Mouse (Mus musculus) ovary, adult 18-20 months (tissue): ENCODE measurements around the gene Mab21l2.

ENCODE experiments used
- DNase-seq: peaks from one replicate; pipeline ENCODE4 v3.0.0; 2022; ENCODE audit warnings: low spot score, mixed read lengths

Gene Mab21l2

DNA sequence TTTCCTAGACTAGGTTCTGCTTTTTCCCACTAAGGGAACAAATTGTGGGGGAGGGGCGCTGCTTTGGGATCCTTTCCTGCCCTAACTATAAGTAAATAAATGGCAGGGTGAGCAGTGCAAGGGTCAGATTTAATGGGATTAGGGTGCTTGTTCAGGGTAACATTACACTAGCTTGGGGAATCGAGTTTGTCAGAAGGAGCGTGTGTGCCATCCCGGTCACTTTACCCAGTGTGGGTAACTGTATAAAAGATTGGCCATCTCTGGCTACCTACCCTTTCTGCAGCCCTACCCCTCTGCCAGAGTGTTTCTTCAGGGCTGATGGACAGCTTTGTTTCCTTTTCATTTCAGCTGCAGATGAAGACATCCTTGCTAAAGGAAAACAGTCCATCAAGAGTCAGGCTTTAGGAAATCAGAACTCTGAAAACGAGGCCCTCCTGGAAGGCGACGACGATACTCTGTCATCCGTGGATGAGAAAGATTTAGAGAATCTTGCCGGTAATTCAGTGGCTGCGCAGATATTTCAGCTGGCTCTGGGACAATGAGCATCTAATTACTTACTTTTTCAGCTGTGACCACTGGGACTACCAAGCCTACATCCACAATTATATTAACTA is 8.8 kb downstream of the Mab21l2 start:
- no peak for DNase-seq

DNA sequence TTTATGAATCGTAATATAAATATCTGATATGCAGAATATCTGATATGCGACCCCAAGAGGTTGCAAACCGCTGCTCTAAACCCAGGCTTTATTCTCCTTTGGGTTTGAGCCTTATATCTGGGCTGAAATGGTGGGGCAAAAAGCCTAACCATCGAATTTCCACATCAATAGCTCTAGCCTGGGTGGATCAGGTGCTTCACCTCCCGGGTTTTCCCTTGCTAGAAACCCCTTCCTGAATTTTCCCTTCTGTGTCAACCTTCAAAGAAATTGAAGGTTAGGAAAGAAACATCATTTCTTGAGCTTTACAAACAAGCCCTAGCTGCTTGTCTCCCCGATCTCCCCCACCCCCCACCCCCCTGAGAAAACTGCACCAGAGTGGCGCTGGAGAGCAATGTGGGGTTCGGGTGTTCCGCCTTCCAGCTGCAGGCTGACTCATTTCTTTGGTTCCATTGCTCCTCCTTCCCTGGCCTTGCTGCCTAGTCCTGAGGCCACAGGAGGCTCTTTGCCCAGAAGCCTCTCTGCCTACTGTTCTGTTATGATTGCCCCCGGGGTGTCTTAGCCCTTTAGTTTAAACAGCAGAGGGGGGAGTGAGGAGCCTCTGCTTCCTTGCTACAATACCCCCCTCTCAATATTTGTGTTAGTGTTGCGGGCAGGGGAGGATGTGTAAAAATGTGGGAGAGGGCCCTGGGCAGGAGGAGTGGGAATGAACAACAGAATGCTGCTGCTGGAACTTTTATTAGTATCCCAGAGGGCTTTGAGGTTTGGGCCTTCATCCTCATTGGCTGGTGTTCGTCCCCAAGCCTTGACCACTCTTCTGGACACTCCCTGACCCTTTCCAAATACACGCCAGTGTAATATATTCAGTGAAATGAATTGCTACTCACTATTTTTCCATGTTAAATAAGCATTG is 9.5 kb downstream of the Mab21l2 start:
- no peak for DNase-seq

DNA sequence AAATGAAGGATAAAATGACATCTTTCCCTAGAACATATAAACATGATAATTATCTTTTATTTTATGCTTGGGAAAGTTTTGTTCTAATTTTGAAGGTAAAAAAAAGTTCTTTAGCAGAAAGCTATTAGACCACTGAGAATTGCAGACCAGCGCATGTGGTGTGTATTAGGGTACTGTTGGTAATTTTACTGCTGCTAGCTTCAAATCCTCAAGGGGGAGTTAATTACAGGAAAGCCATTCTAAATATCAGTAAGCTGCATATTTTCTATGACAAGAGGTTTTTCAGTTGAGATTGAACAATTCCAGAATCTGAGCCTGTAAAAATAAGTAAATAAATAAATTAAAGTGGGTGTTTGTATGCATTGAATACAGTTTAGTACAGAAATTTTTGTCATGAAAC is 11.7 kb downstream of the Mab21l2 start:
- DNase-seq: no peak

DNA sequence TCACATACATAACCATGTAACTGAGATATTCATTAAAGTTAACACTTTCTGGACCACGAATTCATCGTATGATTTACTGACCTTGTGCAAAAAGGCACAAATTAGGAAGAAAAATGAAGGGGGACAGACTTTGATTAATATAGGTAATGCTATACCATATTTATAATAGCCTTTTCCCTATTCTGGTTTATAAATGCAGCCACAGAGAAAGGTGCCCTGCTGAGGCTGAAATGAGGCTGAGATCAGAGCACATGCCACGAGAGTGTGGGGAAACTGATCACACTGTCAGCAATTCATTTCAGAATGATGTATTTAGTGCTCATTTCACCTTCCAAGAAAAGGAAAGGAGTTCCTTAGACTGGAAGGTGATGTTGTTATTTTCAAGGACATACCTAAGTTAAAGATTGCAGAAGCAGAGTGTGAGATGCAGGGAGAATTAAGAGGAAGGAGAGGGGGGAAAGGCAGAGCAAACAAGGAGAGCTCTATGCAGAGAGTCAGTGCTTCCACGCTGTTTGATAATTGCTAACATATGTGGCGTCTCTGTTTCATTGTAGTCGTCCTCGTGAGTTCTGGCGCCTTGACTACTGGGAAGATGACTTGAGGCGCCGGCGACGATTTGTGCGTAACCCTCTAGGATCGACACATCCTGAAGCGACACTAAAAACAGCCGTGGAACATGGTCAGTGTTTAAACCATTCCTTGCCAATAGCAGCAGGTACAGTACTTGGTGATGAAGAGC is 16.7 kb downstream of the Mab21l2 start:
- DNase-seq: no peak

DNA sequence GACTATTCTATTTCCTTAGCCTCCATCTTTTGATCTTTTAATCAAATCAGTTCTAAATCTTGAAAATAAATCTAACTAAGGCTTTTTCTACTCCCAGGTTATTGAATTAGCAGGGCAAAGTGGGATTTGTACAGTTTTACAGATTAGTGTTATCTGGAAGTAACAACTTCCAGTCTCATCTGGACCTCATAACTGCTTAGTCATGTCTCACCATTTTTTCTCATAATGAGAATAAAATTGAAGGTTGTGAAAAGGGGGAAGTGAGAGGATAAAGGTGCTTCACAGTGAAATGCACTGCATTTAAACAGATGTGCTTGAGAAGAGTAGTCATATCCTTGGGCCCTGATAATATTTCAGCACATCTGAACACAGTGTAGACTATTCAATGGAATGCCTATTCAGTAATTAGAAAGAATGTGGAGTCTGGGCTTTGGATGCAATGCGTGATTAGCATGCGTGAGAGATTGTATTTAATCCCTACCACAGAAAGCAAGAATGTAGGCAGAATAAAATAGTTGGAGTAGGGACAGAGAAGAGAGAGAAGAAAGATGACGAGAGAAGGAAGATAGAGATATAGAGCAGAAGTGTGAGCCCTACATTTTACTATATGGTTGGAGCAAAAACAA is 25.4 kb downstream of the Mab21l2 start:
- DNase-seq: no peak

DNA sequence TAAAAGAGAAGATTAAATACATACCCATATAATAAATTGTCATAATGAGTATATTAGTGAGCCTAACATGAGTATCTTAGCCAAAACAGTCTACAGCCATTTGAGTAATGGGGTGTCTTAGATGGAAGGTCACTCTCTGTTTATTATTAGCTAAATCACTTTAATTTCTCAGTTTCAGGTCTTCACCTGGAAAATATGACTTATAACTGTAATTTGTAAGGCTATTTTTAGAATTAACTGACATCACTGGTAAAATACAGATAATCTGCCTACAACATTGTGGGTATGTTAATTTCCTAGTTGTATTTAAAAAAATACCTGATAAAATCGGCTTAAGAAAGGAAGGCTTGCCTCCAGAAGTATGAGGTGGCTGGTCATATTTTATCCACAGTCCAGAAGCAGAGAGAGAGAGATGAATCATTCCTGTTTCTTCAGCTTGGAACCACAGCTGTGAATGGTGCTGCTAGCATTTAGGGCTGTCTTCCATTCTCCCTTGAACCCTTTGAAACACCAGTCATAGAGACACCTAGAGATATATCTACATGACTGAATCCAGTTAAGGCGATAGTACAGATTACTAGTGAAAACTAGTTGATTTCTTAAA is 29.8 kb downstream of the Mab21l2 start:
- DNase-seq: no peak

DNA sequence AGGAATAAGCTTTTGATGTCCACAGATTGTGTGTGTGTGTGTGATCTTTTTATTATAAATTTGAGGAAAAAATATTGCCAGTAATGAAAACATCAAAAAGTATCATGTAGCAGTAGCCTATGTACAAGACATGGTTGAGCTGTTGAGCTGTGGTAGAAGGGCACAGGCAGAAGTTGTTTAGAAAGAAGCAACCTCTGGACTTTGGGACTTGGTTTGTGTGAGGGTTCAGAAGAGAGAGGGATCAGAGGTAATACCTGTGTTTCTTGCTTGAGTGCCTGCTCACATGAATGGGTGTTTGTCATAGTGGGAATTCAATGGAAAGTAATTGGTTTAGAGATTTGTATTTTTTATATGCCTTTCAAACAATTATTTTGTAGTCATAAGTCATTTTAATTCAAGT is 47.8 kb downstream of the Mab21l2 start:
- no peak for DNase-seq
